Mouse (Mus musculus) spleen, adult 2 months (tissue): Measurements from ENCODE around the gene Gm973.

Experiments used
- CTCF ChIP-seq: fragments of 200-500 bp; IDR thresholded peaks from 2 replicates; pipeline ENCODE4 v1.5.1; 2011; ENCODE audit warnings: mild to moderate bottlenecking, inconsistent platforms; ENCODE audit not compliant: insufficient read depth, insufficient read length, insufficient replicate concordance; ENCODE audit errors: extremely low read depth
- POLR2A ChIP-seq: fragments of 200-500 bp; IDR thresholded peaks from 2 replicates; pipeline ENCODE4 v1.6.1; 2011; ENCODE audit warnings: low read depth, low read length, inconsistent platforms

DNA sequence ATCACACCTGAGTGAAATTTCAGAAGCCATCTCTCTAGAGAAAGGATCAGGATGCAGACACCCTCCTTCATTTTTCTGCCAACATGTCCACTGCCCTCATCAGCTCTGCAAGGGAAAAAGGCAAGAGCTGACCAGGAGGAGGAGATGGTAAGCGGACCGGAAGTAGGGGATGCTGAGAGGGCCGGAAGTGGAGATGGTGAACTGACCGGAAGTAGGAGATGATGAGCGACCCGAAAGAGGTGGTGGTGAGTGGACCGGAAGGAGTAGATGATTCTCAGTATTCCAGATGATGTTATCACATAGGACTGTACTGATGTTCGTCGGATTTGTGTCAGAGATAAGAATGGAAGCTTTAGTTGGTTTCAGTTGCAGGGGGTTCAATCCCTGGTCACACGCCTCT lies 103.1 kb downstream of the Gm973 start:
- TF ChIP-seq CTCF (no peak), POLR2A (no peak)
